Mouse (Mus musculus) midbrain, embryonic 10.5 days (tissue): ENCODE results near the gene Hexb. TPM values are rescaled to one million over a fixed set of nuclear protein-coding genes. Genes with fewer than 3 reads are reported as not detected.
"Not testable (repeated sequence)": the region's sequence is repeated elsewhere in the genome, so short reads cannot be mapped to it uniquely, and the experiment has no call there.

Experiments used
- DNase-seq: peaks from one replicate; pipeline ENCODE4 v3.0.0-alpha.2; 2017; ENCODE audit warnings: low spot score
- H3K27ac ChIP-seq: fragments of 300-500 bp; sonication (generic); replicated peaks from 2 replicates; pipeline ENCODE4 v1.5.1; 2016; ENCODE audit warnings: mild to moderate bottlenecking
- H3K27me3 ChIP-seq: fragments of 300-500 bp; sonication (generic); 2 replicates; pipeline ENCODE4 v1.6.1; 2016; ENCODE audit warnings: low read depth, mild to moderate bottlenecking; ENCODE audit not compliant: poor library complexity, severe bottlenecking
- H3K36me3 ChIP-seq: fragments of 300-500 bp; sonication (generic); 2 replicates; pipeline ENCODE4 v1.6.1; 2016; ENCODE audit warnings: mild to moderate bottlenecking, moderate library complexity
- H3K4me1 ChIP-seq: fragments of 300-500 bp; sonication (generic); 2 replicates; pipeline ENCODE4 v1.6.1; 2016
- H3K4me3 ChIP-seq: fragments of 300-500 bp; sonication (generic); 2 replicates; pipeline ENCODE4 v1.5.1; 2016; ENCODE audit warnings: mild to moderate bottlenecking, moderate library complexity
- H3K9me3 ChIP-seq: fragments of 300-500 bp; sonication (generic); replicated peaks from 2 replicates; pipeline ENCODE4 v1.6.1; 2016; ENCODE audit warnings: mild to moderate bottlenecking
- WGBS: fragments of 180-500 bp; shearing (Covaris S2); methylation state at CpG from one replicate; pipeline ENCODE4 v1.1.7; 2016; 5-methylcytosine and 5-hydroxymethylcytosine counted together
- polyA plus RNA-seq: library from polyadenylated mRNA; unstranded; fragments of >200 nt; fragmentation: Nextera tagmentation; extraction: Ambion mirVana; gene quantifications from 2 replicates; pipeline ENCODE4 v1.2.1, GENCODE M21; 2016

Hexb gene
- polyA plus RNA-seq, 1 experiment from 2014 or later: 18.5 TPM

GRCm38 (mm10) chr13:97192649-97193048, 5.5 kb downstream of the Hexb start:
- Histone ChIP-seq H3K27me3 (peaks cover 12% of the 10 kb centered on the region), H3K9me3 (no peaks in the 10 kb centered on the region), H3K4me1 (peaks cover 12% of the 10 kb centered on the region), H3K27ac (no peak overlapping the region), H3K4me3 (no peak overlapping the region), H3K36me3 (0 out of 2 replicates have a peak, but pooled peaks cover 4% of the 10 kb centered on the region)
- DNase-seq: no peak
- WGBS: 94% methylated on average over 11 of the region's 11 CpGs

DNA sequence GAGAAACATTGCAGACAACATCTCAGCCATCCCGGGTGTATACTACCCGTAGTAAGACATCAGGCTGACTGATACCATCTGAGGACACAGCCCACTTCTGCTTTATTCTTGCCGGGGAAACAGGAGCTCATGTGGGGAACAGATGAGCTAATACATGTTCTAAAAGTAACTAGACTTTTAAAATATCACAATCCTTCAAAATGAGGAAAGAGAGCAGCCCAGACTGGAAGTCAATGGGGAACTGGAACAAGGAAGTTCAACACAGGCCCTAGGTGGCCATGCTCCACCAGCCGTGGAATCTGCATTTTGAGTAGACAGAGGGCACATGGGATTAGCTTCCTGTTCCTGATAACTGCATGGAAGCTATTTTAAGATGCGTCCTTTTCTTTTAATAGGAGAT, 10.5 kb downstream of the Hexb start:
- 93% methylated on average over 5 of the region's 5 CpGs for WGBS
- H3K4me3 ChIP-seq: no peak overlapping the region

GRCm38 (mm10) chr13:97186346-97186745, 11.8 kb downstream of the Hexb start:
- no peak overlapping the region for H3K4me3 ChIP-seq
- DNase-seq: no peak
- 81% methylated on average over 4 of the region's 4 CpGs for WGBS
- peaks cover 9% of the 10 kb centered on the region; the same call in 1 of the 2 replicates for H3K36me3 ChIP-seq
- no peaks in the 10 kb centered on the region for H3K9me3 ChIP-seq
- H3K27ac ChIP-seq: no peak overlapping the region
- no peaks in the 10 kb centered on the region for H3K4me1 ChIP-seq
- no peaks in the 10 kb centered on the region for H3K27me3 ChIP-seq

More for the DNA sequence above, 10.5 kb downstream of the Hexb start:
- H3K27ac ChIP-seq: no peak overlapping the region
- H3K9me3 ChIP-seq: no peaks in the 10 kb centered on the region
- 0 out of 2 replicates have a peak, but pooled peaks cover 5% of the 10 kb centered on the region for H3K36me3 ChIP-seq
- H3K4me1 ChIP-seq: no peaks in the 10 kb centered on the region
- no peak for DNase-seq
- no peaks in the 10 kb centered on the region for H3K27me3 ChIP-seq

DNA sequence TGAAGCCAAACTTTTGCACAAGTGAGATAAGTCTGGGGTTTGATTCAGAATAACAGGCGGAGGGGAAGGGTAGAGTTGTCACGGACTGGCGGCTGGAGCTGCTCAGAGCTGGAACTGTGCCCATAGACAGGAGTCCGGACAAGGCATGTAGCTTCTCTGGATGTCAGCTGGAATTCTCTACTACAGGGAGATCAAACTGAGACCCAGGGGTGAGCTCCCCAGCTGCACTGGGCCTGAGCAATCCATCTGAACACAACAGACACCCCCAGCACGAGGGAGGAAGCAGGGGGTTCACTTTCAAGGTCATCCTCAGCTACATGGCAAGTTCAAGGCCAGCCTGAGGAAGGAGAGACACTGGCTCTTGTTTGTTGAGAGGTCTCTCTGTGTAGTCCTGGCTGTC, 13.5 kb downstream of the Hexb start:
- DNase-seq: no peak
- Histone ChIP-seq H3K27ac (no peak overlapping the region), H3K9me3 (no peaks in the 10 kb centered on the region), H3K36me3 (peaks cover 23% of the 10 kb centered on the region), H3K4me1 (peaks cover 11% of the 10 kb centered on the region), H3K4me3 (no peak overlapping the region), H3K27me3 (no peaks in the 10 kb centered on the region)
- WGBS: 91% methylated on average over 5 of the region's 5 CpGs

- H3K9me3 ChIP-seq: no peaks in the 10 kb centered on the region
- WGBS: 91% methylated on average over 2 of the region's 2 CpGs
- DNase-seq: no peak
- no peak overlapping the region for H3K4me3 ChIP-seq
- H3K27ac ChIP-seq: no peak overlapping the region
- H3K36me3 ChIP-seq: peaks cover 28% of the 10 kb centered on the region
- H3K27me3 ChIP-seq: no peaks in the 10 kb centered on the region
- peaks cover 14% of the 10 kb centered on the region for H3K4me1 ChIP-seq
Observed at GRCm38 (mm10) chr13:97184168-97184567, 14.0 kb downstream of the Hexb start.

GRCm38 (mm10) chr13:97182821-97183220, 15.3 kb downstream of the Hexb start:
- peaks cover 41% of the 10 kb centered on the region for H3K36me3 ChIP-seq
- no peak for DNase-seq
- no peaks in the 10 kb centered on the region for H3K9me3 ChIP-seq
- no peaks in the 10 kb centered on the region for H3K27me3 ChIP-seq
- H3K4me3 ChIP-seq: no peak overlapping the region
- 82% methylated on average over 4 of the region's 4 CpGs for WGBS
- no peak overlapping the region for H3K27ac ChIP-seq
- peaks cover 14% of the 10 kb centered on the region for H3K4me1 ChIP-seq

- Histone ChIP-seq H3K9me3 (no peaks in the 10 kb centered on the region), H3K27ac (no peak overlapping the region), H3K36me3 (peaks cover 65% of the 10 kb centered on the region), H3K27me3 (no peaks in the 10 kb centered on the region), H3K4me1 (peaks cover 17% of the 10 kb centered on the region), H3K4me3 (no peak overlapping the region)
- no peak for DNase-seq
- WGBS: 67% methylated on average over 6 of the region's 6 CpGs
Observed at GRCm38 (mm10) chr13:97180113-97180828, 17.9 kb downstream of the Hexb start.

GRCm38 (mm10) chr13:97178943-97179342, 19.2 kb downstream of the Hexb start:
- no peak overlapping the region for H3K4me3 ChIP-seq
- no peak for DNase-seq
- 70% methylated on average over 7 of the region's 7 CpGs for WGBS
- no peak overlapping the region for H3K27ac ChIP-seq
- peaks cover 17% of the 10 kb centered on the region for H3K4me1 ChIP-seq
- H3K27me3 ChIP-seq: no peaks in the 10 kb centered on the region
- H3K9me3 ChIP-seq: no peaks in the 10 kb centered on the region
- H3K36me3 ChIP-seq: peaks cover 78% of the 10 kb centered on the region

- DNase-seq: no peak
- 83% methylated on average over 5 of the region's 5 CpGs for WGBS
- Histone ChIP-seq H3K27me3 (no peaks in the 10 kb centered on the region), H3K4me3 (no peak overlapping the region), H3K36me3 (peaks cover 94% of the 10 kb centered on the region), H3K27ac (no peak overlapping the region), H3K4me1 (peaks cover 17% of the 10 kb centered on the region), H3K9me3 (no peaks in the 10 kb centered on the region)
Observed at GRCm38 (mm10) chr13:97176731-97177130, 21.4 kb downstream of the Hexb start.

DNA sequence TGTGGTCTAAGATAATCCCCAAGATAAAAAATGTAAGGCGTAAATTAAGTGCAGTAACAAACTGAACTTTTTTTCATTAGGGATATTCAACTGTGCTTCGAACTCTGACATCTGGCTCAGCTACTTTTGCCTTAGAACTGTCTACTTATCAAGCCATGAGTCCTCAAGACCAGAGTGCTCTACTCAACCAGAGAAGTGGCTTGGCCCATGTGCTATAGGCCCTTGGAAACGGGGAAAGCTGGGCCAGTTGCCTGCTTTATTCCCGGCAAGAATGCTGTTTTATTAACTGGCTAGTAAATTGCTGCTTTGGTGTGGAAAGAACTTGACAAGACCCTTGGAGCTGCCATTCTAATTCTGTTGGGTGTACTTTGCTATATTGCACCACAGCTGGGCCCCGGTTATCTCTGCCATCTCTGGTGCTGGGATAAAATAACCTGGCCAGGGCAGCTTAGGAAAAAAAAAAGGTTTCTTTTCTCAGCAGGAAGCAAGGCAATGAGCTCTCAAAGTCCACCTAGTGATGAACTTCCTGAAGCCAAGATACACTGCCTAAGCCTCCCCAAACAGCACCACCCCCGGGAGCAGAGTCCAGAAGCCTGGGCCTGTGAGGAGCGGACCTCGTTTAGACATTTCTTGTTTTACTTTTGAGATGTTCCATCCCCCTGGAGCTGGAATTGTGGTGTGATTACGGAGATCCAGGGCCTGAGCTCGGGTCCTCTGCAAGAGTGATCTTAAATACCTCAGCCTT, 22.5 kb downstream of the Hexb start:
- Histone ChIP-seq H3K36me3 (peaks cover 95% of the 10 kb centered on the region), H3K27me3 (no peaks in the 10 kb centered on the region), H3K9me3 (no peaks in the 10 kb centered on the region), H3K4me3 (no peak overlapping the region), H3K27ac (no peak overlapping the region), H3K4me1 (peaks cover 16% of the 10 kb centered on the region)
- DNase-seq: no peak
- WGBS: 91% methylated on average over 10 of the region's 10 CpGs

DNA sequence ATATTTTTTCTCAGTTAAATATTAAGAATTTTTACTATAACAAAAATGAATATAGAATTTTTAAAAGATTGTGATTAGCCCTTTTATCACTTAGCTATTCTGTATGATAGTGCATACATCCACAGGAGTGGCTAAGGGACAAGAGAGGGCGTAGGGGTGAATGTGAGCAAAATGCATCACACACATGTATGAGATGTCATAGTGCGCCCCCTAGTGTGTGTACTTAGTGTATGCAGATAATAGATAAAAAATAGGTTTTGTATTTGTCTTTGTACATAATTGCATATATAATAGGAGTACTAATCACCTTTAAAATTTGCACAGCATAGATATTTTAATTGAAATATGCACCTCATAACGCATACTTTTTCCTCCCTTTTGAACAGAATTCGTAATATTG, 52.3 kb downstream of the Hexb start:
- Histone ChIP-seq H3K4me1 (no peaks in the 10 kb centered on the region), H3K27ac (no peak overlapping the region), H3K27me3 (no peaks in the 10 kb centered on the region), H3K4me3 (no peak overlapping the region), H3K9me3 (no peaks in the 10 kb centered on the region), H3K36me3 (peaks cover 77% of the 10 kb centered on the region)
- WGBS: 61% methylated on average over 4 of the region's 4 CpGs
- no peak for DNase-seq

DNA sequence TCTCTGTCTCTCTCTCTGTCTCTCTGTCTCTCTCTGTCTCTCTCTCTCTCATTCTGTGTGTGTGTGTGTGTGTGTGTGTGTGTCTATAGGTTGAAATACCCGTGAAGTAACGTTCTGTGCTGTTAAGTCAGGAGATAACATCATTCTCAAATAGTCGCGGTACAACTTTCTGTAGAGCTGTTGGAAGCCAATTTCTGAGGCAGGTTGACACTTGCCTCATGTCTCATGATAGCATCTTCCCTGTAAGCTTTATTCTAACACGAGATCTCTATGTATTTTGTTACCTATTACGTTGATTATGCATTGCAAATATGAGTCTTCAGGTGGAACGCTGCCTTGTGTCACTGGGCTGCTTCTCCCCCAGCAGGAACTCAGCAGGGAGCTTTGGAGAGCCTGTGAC, 55.8 kb downstream of the Hexb start:
- Histone ChIP-seq H3K9me3 (no peaks in the 10 kb centered on the region), H3K27me3 (no peaks in the 10 kb centered on the region), H3K36me3 (peaks cover 42% of the 10 kb centered on the region), H3K27ac (no peak overlapping the region), H3K4me1 (peaks cover 7% of the 10 kb centered on the region), H3K4me3 (no peak overlapping the region)
- DNase-seq: no peak
- WGBS: 92% methylated on average over 7 of the region's 7 CpGs

- 36% methylated on average over 8 of the region's 8 CpGs for WGBS
- H3K9me3 ChIP-seq, H3K27me3 ChIP-seq, DNase-seq: not testable (repeated sequence)
- Histone ChIP-seq H3K27ac (peak overlapping the region; percentile 93), H3K4me3 (peak overlapping the region; percentile 94), H3K36me3 (peaks cover 37% of the 10 kb centered on the region), H3K4me1 (peaks cover 13% of the 10 kb centered on the region)
Observed at GRCm38 (mm10) chr13:97138404-97138931, 59.7 kb downstream of the Hexb start.
